Mouse (Mus musculus): ENCODE measurements around the gene Opcml. TPM values are rescaled to one million over a fixed set of nuclear protein-coding genes. Genes with fewer than 3 reads are reported as not detected.

Gene Opcml
- polyA plus RNA-seq (2015; fragmentation: Nextera tagmentation; extraction: Ambion mirVana), result 66.7 and 88.6 TPM in 2 replicates

DNA sequence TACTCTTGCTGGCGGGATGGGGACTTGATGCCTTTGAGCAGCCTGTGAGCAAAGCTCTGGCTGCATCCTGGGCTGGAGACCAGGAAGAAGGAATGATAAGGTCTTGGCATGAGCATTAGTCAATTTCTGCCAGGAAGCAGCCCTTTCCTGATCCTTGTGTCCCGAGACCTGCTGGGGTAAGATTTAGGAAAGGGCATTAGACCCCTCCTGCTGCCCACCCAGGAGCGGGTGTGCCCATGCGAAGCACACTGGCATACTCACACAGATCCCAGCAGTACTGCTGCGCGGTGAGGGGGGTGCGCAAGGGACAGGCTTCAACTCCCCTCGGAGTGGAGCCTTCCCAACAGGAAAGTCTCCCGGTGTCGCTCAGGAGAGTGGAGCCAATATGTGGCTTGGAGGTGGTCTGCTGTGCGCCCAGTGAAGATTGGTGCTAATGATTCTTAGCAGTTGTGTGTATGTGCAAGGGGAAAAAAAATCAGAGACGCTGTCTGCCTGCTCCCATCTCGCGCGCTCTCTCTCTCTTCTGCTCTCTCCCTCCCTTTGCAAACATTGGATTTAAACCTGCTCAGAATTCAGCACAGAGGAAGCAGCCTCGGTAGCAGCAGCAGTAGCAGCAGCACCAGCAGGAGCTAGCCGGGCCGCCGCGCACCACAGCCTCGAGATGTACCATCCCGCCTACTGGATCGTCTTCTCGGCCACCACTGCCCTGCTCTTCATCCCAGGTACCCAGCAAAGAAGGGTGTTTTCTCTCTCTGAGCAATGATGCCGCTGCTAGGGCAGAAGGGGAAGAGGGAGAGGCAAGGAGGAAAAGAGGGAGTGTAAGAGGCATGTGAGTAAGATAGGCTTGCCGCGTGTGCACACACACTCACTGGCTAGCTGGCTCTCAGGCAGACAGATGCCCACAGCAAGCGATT lies at the start of gene Opcml:
Gene Opcml, plus strand, starts transcription at position 51 of the 914 bp plus-strand sequence.
- under 1% methylated on average over 28 of the region's 28 CpGs for WGBS
- Histone ChIP-seq H3K9ac (replicated peaks; ENCODE audit: low read depth, low read length) (peak within 1 kb of the TSS; percentile 76), H3K27me3 (replicated peaks; ENCODE audit: control insufficient read depth, insufficient read depth, low read length) (0 out of 2 replicates have a peak, but pooled peaks cover 4% of the 10 kb centered on the region), H3K36me3 (ENCODE audit: control insufficient read depth, insufficient read depth) (no peaks in the 10 kb centered on the region), H3K9me3 (ENCODE audit: control insufficient read depth, low read length) (no peaks in the 10 kb centered on the region), H3K4me1 (replicated peaks; ENCODE audit: control insufficient read depth, insufficient read depth, low read length) (peaks cover 5% of the 10 kb centered on the region; the same call in 1 of the 2 replicates), H3K4me3 (replicated peaks; ENCODE audit: low read length) (peak within 1 kb of the TSS; percentile 61), H3K4me2 (ENCODE audit: low read length) (peak within 1 kb of the TSS; percentile 67), H3K27ac (ENCODE audit: low read length) (peak within 1 kb of the TSS; percentile 87)
- peak; percentile 95 for ATAC-seq

DNA sequence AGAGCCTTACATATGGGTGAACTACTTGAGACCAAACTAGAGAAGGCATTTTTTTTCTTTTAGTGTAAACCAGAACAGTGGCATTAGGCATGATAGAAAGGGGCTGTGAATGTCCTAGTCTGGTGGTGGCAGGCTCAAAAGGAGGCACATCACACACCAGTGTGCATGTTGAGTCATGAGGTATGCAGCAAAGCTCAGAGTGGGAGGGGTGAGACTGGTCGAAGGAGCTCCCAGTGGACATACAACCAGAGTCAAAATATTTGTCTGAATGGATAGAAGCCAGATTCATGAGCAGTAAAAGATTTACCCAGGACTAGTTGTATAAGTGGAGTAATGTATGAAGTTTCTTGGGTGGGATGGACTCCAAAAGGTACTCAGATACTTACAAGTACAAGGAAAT lies 31.9 kb upstream of the Opcml start:
- Histone ChIP-seq H3K36me3 (ENCODE audit: control insufficient read depth, insufficient read depth) (no peaks in the 10 kb centered on the region), H3K4me1 (replicated peaks; ENCODE audit: control insufficient read depth, insufficient read depth, low read length) (no peaks in the 10 kb centered on the region), H3K9ac (replicated peaks; ENCODE audit: low read depth, low read length) (no peak overlapping the region), H3K4me3 (replicated peaks; ENCODE audit: low read length) (no peak overlapping the region), H3K27ac (ENCODE audit: low read length) (no peak overlapping the region), H3K4me2 (ENCODE audit: low read length) (no peak overlapping the region), H3K9me3 (ENCODE audit: control insufficient read depth, low read length) (no peaks in the 10 kb centered on the region), H3K27me3 (replicated peaks; ENCODE audit: control insufficient read depth, insufficient read depth, low read length) (no peaks in the 10 kb centered on the region)
- ATAC-seq, result no peak
- 75% methylated on average over 1 of the region's 1 CpGs for WGBS

DNA sequence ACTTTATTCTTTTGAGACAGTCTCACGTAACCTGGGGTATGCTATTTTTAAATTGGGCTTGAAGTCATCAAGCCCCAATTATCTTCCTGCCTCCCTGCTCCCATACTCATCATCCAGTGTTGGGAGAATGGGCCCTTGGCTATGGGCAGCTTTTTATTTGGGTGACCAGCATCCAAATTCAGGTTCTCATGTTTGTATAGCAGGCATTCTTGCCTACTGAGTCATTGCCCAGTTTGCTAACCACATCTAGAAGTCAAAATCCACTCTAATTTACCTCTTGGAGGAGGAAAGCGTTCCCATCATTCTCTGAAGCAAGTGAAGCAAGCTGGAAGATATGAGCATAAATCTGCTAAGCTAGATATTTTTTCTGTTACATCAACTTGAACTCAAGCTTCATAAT lies 29.4 kb upstream of the Opcml start:
- Histone ChIP-seq H3K4me3 (replicated peaks; ENCODE audit: low read length) (no peak overlapping the region), H3K4me1 (replicated peaks; ENCODE audit: control insufficient read depth, insufficient read depth, low read length) (peaks cover 4% of the 10 kb centered on the region; the same call in 1 of the 2 replicates), H3K9ac (replicated peaks; ENCODE audit: low read depth, low read length) (no peak overlapping the region), H3K36me3 (ENCODE audit: control insufficient read depth, insufficient read depth) (no peaks in the 10 kb centered on the region), H3K27me3 (replicated peaks; ENCODE audit: control insufficient read depth, insufficient read depth, low read length) (no peaks in the 10 kb centered on the region), H3K27ac (ENCODE audit: low read length) (no peak overlapping the region), H3K4me2 (ENCODE audit: low read length) (no peak overlapping the region), H3K9me3 (ENCODE audit: control insufficient read depth, low read length) (no peaks in the 10 kb centered on the region)
- WGBS, result 89% methylated on average over 2 of the region's 2 CpGs
- ATAC-seq, result no peak

DNA sequence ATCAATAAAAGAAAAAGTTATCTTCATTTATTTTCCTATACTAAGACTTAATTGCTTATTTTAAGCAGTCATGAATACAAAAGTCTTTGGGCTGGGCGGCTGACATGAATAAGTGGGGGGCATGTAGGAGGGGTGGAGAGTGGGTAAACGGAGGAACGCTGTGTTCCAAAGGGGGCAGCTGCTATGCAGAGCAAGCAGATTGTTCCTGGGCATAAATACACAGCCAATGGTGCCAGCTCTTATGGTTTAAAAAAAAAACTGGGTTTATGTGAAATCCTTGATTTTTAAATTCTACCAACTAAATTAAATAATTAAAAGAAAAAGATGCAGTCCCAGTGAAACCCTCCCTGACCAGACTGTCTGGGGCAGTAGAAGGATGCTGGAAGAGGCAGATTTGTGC lies 24.1 kb upstream of the Opcml start:
- Histone ChIP-seq H3K27me3 (replicated peaks; ENCODE audit: control insufficient read depth, insufficient read depth, low read length) (no peaks in the 10 kb centered on the region), H3K36me3 (ENCODE audit: control insufficient read depth, insufficient read depth) (no peaks in the 10 kb centered on the region), H3K27ac (ENCODE audit: low read length) (peak overlapping the region; percentile 62), H3K4me1 (replicated peaks; ENCODE audit: control insufficient read depth, insufficient read depth, low read length) (peaks cover 16% of the 10 kb centered on the region), H3K4me2 (ENCODE audit: low read length) (no peak overlapping the region), H3K9ac (replicated peaks; ENCODE audit: low read depth, low read length) (no peak overlapping the region), H3K4me3 (replicated peaks; ENCODE audit: low read length) (no peak overlapping the region), H3K9me3 (ENCODE audit: control insufficient read depth, low read length) (no peaks in the 10 kb centered on the region)
- ATAC-seq, result peak; percentile 75
- WGBS, result 37% methylated on average over 3 of the region's 3 CpGs

DNA sequence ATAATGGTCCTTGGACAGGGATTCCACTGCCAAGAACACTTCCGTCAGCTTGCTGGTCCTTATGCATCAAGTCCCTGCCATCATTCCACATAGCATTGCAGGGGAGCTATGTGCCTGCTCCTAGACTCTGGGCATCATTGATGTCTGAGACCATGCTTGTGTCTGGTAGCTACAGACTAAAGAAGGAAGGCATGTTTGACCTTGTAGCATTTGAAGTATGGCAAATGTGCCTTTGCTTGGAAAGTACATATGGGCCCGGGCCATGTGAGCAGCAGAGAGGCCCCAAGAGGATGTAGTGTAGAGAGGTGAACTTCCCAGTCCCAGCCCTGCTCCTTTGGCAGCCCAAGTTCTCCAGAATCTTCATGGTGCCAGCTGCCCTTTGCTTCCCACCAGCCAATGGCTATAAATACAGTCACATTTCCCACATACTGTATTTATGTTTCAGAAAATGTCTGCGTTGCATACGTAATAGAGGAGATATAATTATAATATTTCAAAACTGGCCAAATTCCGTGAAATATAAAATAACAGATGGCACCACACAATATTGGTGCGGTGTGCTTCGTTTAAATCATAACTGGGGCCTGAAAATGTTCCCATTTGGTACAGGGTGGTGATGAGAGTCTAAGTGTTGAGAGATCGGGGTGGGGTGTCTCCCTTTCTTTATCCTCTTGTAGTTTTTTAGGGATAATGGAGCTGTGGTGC lies 23.2 kb upstream of the Opcml start:
- Histone ChIP-seq H3K9ac (replicated peaks; ENCODE audit: low read depth, low read length) (no peak overlapping the region), H3K4me2 (ENCODE audit: low read length) (no peak overlapping the region), H3K27me3 (replicated peaks; ENCODE audit: control insufficient read depth, insufficient read depth, low read length) (no peaks in the 10 kb centered on the region), H3K27ac (ENCODE audit: low read length) (peak overlapping the region; percentile 50), H3K4me3 (replicated peaks; ENCODE audit: low read length) (no peak overlapping the region), H3K9me3 (ENCODE audit: control insufficient read depth, low read length) (no peaks in the 10 kb centered on the region), H3K4me1 (replicated peaks; ENCODE audit: control insufficient read depth, insufficient read depth, low read length) (peaks cover 16% of the 10 kb centered on the region), H3K36me3 (ENCODE audit: control insufficient read depth, insufficient read depth) (no peaks in the 10 kb centered on the region)
- ATAC-seq, result peak; percentile 49; the same call in 1 of the 2 replicates
- 68% methylated on average over 8 of the region's 8 CpGs for WGBS

DNA sequence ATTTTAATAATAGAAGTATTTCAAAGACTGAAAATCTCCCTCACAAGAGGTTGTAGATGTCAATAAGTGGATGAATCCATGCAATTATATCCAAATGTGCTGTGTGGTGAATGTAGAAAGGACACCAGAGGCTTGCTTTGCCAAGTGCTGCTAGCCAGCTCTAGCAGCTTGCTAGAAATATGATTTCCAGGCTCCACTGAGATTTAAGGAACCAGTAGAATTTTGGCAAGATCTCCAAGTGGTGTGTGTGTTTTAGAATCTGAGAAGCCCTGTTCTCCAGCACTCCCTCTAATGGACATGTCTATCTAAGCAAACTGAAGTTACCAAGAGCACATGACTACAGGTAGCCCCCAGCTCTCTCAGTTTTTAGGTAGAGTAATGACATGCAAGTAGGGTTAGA lies 21.8 kb upstream of the Opcml start:
- Histone ChIP-seq H3K27ac (ENCODE audit: low read length) (no peak overlapping the region), H3K4me3 (replicated peaks; ENCODE audit: low read length) (no peak overlapping the region), H3K27me3 (replicated peaks; ENCODE audit: control insufficient read depth, insufficient read depth, low read length) (no peaks in the 10 kb centered on the region), H3K36me3 (ENCODE audit: control insufficient read depth, insufficient read depth) (no peaks in the 10 kb centered on the region), H3K9ac (replicated peaks; ENCODE audit: low read depth, low read length) (no peak overlapping the region), H3K4me2 (ENCODE audit: low read length) (no peak overlapping the region), H3K9me3 (ENCODE audit: control insufficient read depth, low read length) (no peaks in the 10 kb centered on the region), H3K4me1 (replicated peaks; ENCODE audit: control insufficient read depth, insufficient read depth, low read length) (peaks cover 16% of the 10 kb centered on the region)
- ATAC-seq, result no peak

DNA sequence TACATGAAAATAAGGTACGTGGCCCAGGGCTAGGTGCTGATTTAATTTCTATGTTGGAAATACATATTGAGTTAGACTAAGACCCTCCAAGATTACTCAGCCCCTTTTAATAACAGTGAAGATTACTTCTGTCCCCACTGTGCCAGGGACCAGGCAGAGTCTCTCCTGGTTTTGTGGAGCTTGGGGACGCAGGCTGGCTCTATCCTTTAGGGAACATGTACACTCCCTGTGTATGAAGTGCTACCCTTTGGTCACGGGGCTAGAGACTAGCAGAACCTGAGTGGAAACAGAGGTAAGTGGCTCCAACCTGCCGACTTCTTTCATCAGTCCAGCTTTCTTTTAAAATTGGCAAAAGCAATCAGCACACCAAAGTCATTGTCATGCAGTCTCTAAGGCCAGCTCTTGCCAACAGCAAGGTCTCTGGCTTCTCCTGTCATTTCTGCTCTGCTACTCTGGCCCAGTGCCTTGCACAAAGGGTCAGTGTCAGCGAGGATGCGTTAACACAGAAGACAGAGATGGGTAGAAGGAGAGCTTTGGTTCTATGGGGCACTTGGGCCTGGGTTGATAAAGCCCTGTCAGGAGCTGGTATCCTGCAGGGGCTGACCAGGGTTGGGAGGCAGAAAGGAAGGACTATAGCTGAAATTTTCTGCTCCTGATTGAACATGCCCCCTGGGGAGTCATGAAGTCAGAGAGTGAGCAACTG lies 9.1 kb upstream of the Opcml start:
- Histone ChIP-seq H3K27me3 (replicated peaks; ENCODE audit: control insufficient read depth, insufficient read depth, low read length) (no peaks in the 10 kb centered on the region), H3K4me1 (replicated peaks; ENCODE audit: control insufficient read depth, insufficient read depth, low read length) (0 out of 2 replicates have a peak, but pooled peaks cover 5% of the 10 kb centered on the region), H3K9ac (replicated peaks; ENCODE audit: low read depth, low read length) (no peak overlapping the region), H3K36me3 (ENCODE audit: control insufficient read depth, insufficient read depth) (no peaks in the 10 kb centered on the region), H3K27ac (ENCODE audit: low read length) (no peak overlapping the region), H3K4me3 (replicated peaks; ENCODE audit: low read length) (no peak overlapping the region), H3K9me3 (ENCODE audit: control insufficient read depth, low read length) (no peaks in the 10 kb centered on the region), H3K4me2 (ENCODE audit: low read length) (no peak overlapping the region)
- 65% methylated on average over 6 of the region's 6 CpGs for WGBS
- ATAC-seq, result no peak

DNA sequence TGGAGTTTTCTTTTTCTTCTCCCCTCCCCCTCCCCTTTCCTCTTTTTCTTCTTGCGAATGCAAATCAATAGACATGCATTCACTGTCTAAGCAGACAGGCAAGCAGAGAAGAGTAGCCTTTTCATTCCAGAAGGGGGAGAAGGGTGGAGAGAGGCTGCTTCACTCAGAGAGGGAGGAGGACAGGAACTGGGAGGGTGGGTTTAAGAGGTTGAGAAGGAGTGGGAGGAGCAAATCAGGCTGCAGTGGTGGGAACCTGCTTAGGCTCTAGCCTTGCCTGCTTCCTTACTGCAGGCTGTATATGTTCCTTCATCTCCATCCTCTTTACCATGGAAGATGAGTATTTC lies 8.6 kb upstream of the Opcml start:
- Histone ChIP-seq H3K36me3 (ENCODE audit: control insufficient read depth, insufficient read depth) (no peaks in the 10 kb centered on the region), H3K27me3 (replicated peaks; ENCODE audit: control insufficient read depth, insufficient read depth, low read length) (no peaks in the 10 kb centered on the region), H3K4me1 (replicated peaks; ENCODE audit: control insufficient read depth, insufficient read depth, low read length) (0 out of 2 replicates have a peak, but pooled peaks cover 5% of the 10 kb centered on the region), H3K27ac (ENCODE audit: low read length) (no peak overlapping the region), H3K9me3 (ENCODE audit: control insufficient read depth, low read length) (no peaks in the 10 kb centered on the region), H3K4me2 (ENCODE audit: low read length) (no peak overlapping the region), H3K4me3 (replicated peaks; ENCODE audit: low read length) (no peak overlapping the region), H3K9ac (replicated peaks; ENCODE audit: low read depth, low read length) (no peak overlapping the region)
- peak; percentile 45; the same call in 1 of the 2 replicates for ATAC-seq
- 0% methylated on average over 1 of the region's 1 CpGs for WGBS

DNA sequence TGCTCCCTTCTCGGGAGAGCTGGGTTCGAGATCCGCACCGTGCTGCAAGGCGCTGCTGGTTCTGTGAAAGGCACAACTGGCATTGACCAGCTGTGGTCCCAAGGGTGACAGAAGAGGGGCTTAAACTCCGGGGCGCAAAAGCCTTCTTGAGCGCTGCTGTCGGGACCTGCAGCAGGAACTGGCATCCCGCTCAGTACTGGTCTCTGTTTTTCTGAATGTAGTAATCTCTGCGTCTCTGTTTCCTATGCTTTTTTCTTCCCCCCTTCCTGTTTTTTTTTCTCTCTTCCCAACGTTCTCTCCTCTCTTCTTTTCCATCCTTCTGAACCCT lies 1.0 kb downstream of the Opcml start:
- peak overlapping the region; percentile 67 for H3K4me2 ChIP-seq (ENCODE audit: low read length)
- H3K27me3 ChIP-seq (replicated peaks; ENCODE audit: control insufficient read depth, insufficient read depth, low read length), result 0 out of 2 replicates have a peak, but pooled peaks cover 4% of the 10 kb centered on the region
- H3K36me3 ChIP-seq (ENCODE audit: control insufficient read depth, insufficient read depth), result no peaks in the 10 kb centered on the region
- WGBS, result 3% methylated on average over 12 of the region's 12 CpGs
- H3K4me1 ChIP-seq (replicated peaks; ENCODE audit: control insufficient read depth, insufficient read depth, low read length), result peaks cover 5% of the 10 kb centered on the region; the same call in 1 of the 2 replicates
- peak overlapping the region; percentile 61 for H3K4me3 ChIP-seq (replicated peaks; ENCODE audit: low read length)
- peak overlapping the region; percentile 87 for H3K27ac ChIP-seq (ENCODE audit: low read length)
- peak overlapping the region; percentile 76 for H3K9ac ChIP-seq (replicated peaks; ENCODE audit: low read depth, low read length)
- no peak for ATAC-seq
- no peaks in the 10 kb centered on the region for H3K9me3 ChIP-seq (ENCODE audit: control insufficient read depth, low read length)
